Mouse (Mus musculus): ENCODE results near the gene Gpd1l. TPM values are rescaled to one million over a fixed set of nuclear protein-coding genes. Genes with fewer than 3 reads are reported as not detected.

Gene Gpd1l
- polyA plus RNA-seq, 1 experiment from 2014 or later = 30.7 TPM

DNA sequence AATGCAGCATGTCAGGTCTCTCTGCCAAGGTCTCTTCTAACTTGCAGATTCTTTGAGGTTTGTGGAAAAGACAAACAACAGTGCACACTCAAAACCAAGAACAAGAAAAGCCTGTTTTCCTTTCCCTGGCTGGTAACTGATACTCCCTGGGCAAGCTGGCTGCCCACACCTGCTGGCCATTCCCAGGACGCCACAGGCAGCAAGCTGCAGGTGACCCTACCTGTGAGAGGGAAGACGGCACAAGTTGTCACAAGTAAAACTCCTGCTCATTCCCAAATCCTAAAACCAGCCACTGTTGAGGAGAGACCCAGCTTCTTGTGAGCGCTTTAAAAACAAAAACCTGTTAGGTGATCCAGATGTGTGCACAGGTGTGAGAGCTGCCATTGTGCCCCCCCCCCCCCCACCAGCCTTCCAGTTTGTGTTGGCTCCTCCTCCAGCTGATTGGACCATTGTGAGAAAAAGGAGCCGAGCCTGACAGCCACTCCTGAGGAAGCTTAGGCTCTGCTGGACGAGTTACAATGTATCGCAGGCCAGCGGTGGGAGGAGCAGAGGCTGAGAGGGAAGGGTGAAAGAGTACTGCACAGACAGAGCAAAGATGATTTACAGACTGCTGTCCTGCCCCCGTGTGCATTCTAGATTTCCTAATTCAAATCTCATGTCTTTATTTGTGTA, 47.7 kb downstream of the Gpd1l start:
- no peak overlapping the region for H3K9ac ChIP-seq
- H3K9me3 ChIP-seq = no peaks in the 10 kb centered on the region
- H3K4me1 ChIP-seq (replicated peaks) = 0 out of 2 replicates have a peak, but pooled peaks cover 7% of the 10 kb centered on the region
- 62% methylated on average over 8 of the region's 8 CpGs for WGBS
- no peaks in the 10 kb centered on the region for H3K27me3 ChIP-seq
- H3K4me3 ChIP-seq = no peak overlapping the region
- ATAC-seq (ENCODE audit: low read depth) = no peak
- no peaks in the 10 kb centered on the region for H3K36me3 ChIP-seq
- H3K27ac ChIP-seq (replicated peaks) = no peak overlapping the region
- H3K4me2 ChIP-seq = no peak overlapping the region

DNA sequence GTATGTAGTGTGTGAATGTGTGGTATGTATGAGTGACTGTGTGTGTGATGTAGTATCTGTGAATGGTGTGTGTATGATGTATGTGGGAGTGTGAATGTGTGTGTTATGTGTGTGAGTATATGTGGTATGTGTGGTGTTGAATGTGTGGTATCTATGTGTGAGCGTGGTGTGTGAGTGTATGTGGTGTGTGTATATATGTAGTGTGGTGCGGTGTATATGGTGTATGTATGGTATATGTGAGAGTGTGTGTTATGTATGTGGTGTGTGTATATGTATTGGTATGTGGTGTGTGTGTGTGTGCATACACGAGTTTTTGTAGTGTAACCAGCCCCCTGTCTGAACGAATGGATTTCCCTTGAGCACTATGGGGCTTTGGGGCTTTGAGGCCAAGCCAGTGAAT, 48.2 kb downstream of the Gpd1l start:
- H3K4me3 ChIP-seq = no peak overlapping the region
- no peaks in the 10 kb centered on the region for H3K27me3 ChIP-seq
- H3K4me1 ChIP-seq (replicated peaks) = 0 out of 2 replicates have a peak, but pooled peaks cover 4% of the 10 kb centered on the region
- H3K36me3 ChIP-seq = no peaks in the 10 kb centered on the region
- 84% methylated on average over 4 of the region's 4 CpGs for WGBS
- H3K9ac ChIP-seq = no peak overlapping the region
- no peak for ATAC-seq (ENCODE audit: low read depth)
- H3K9me3 ChIP-seq = no peaks in the 10 kb centered on the region
- no peak overlapping the region for H3K4me2 ChIP-seq
- no peak overlapping the region for H3K27ac ChIP-seq (replicated peaks)

DNA sequence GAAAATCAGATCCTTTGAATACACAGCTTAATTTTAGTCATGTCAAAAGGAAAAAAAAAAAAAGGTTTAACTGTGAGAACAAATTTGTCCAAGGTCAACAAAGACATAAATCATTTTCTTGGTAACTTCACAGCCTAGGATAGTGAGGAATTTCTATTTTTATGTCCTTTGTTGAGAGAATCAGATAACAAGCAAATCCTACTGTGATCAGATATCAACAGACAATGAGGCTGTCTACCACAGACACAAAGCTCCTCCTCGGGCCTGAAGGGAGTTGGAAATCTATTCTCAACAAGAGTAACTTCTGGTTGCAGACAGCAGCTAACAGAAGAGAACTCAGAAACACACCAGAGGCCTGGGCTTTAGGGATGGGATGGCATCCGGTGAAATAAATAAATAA, 51.8 kb downstream of the Gpd1l start:
- Histone ChIP-seq H3K27ac (replicated peaks) (no peak overlapping the region), H3K9me3 (no peaks in the 10 kb centered on the region), H3K4me2 (no peak overlapping the region), H3K9ac (no peak overlapping the region), H3K4me1 (replicated peaks) (no peaks in the 10 kb centered on the region), H3K4me3 (no peak overlapping the region), H3K27me3 (no peaks in the 10 kb centered on the region), H3K36me3 (no peaks in the 10 kb centered on the region)
- WGBS = 83% methylated on average over 2 of the region's 2 CpGs
- no peak for ATAC-seq (ENCODE audit: low read depth)

DNA sequence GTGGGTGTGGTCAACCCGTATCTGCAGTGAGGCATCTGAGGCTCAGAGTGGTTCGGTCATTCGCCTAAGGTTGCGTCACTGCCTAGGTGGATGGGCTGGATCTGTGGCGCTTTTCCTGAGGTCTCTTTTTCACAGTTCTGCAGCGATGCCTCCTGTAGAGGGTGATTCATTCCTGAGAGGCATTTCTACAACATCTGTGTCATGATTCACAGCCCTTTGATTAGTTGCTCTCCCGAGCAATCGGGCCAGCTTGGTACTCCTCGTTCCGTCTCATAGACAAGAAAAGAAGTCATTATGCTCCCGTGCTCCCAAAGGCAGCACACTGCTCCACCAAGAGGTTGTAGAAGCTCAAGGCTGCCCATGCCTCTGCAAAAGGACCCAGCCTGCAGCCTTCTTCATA, 78.5 kb downstream of the Gpd1l start:
- H3K27me3 ChIP-seq = no peaks in the 10 kb centered on the region
- H3K4me3 ChIP-seq = no peak overlapping the region
- H3K4me2 ChIP-seq = no peak overlapping the region
- H3K36me3 ChIP-seq = no peaks in the 10 kb centered on the region
- no peak overlapping the region for H3K9ac ChIP-seq
- H3K27ac ChIP-seq (replicated peaks) = no peak overlapping the region
- H3K4me1 ChIP-seq (replicated peaks) = peaks cover 13% of the 10 kb centered on the region
- ATAC-seq (ENCODE audit: low read depth) = no peak; the same call in 1 of the 2 replicates
- H3K9me3 ChIP-seq = no peaks in the 10 kb centered on the region
- 45% methylated on average over 11 of the region's 11 CpGs for WGBS

DNA sequence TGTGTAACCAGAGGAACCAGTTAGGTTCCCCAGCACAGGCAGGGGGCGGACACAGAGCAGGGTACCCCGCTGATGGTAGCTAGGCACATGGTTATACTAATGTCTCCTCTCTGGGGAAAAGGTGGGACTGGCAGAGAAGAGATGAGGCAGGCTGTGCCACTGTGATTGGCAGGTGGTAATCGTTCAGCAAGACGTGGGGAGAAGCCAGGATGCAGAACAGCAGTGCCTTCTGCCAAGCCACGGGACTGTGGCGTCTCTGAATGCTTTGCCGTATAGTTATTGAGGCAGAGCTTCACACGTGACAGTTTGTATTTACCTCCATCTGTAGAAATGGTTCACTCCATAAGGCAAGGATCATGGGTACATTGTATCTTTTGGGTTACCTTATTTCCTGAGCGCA, 79.1 kb downstream of the Gpd1l start:
- Histone ChIP-seq H3K4me3 (no peak overlapping the region), H3K36me3 (no peaks in the 10 kb centered on the region), H3K9ac (no peak overlapping the region), H3K27ac (replicated peaks) (no peak overlapping the region), H3K4me2 (no peak overlapping the region), H3K27me3 (no peaks in the 10 kb centered on the region), H3K9me3 (no peaks in the 10 kb centered on the region), H3K4me1 (replicated peaks) (peaks cover 13% of the 10 kb centered on the region)
- 62% methylated on average over 9 of the region's 9 CpGs for WGBS
- peak; percentile 59; the same call in 1 of the 2 replicates for ATAC-seq (ENCODE audit: low read depth)

DNA sequence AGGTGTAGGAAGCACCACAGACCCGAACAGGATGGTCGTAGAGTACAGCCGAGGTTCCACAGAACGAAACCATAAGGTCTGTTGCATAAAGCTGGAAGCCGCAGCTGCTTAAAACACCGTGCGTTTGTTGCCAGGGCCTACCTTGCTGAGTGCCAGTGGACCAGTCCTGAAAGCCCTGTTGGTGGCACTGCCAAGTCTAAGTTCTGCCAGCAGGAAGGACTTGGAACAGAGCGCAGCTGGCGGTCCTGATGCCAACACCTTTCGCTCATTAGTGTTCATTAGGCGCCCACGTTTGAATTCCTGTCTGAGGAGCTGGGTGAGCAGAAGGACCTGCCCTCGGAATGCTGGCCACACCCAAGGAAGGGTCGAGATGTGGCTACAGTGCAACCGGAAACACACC, 80.5 kb downstream of the Gpd1l start:
- Histone ChIP-seq H3K27ac (replicated peaks) (no peak overlapping the region), H3K9ac (no peak overlapping the region), H3K4me2 (no peak overlapping the region), H3K4me1 (replicated peaks) (peaks cover 13% of the 10 kb centered on the region), H3K9me3 (no peaks in the 10 kb centered on the region), H3K4me3 (no peak overlapping the region), H3K27me3 (no peaks in the 10 kb centered on the region), H3K36me3 (no peaks in the 10 kb centered on the region)
- no peak for ATAC-seq (ENCODE audit: low read depth)
- WGBS = 88% methylated on average over 15 of the region's 15 CpGs

DNA sequence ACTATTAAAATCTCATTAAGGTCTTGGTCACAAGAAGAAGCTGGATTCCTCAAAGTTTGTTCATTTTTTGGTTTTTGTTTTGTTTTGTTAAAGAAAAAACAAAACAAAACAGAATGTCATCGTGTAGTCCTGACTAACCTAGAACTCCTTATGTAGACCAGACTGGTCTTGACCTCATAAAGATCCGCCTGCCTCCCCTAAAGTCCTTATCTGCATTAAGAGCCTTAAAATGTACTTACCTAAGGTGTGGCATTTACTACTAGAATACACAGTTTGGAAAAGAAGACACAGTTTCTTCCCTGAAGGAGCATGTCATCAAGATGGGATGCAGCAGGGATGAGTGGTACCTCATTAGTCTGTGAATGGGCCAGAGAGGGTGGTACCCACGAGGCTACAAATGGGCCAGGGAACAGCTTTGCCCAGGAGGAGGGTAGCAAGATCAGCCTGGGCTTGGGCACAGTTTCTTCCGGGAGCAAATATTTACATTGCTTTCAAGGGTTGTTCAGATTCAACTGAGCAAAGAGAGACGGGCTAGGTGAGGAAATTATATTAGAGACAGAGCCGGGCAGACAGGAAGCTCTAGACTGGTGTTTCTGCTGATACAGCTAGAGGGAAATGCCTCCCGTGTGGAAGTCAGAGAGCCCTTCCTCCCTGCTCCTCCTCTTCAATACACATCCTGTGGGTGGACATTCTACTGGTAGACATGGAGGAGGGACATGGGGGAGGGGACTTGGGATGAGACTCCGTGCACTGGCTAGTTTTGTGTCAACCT, 82.2 kb downstream of the Gpd1l start:
- H3K9ac ChIP-seq = no peak overlapping the region
- peaks cover 13% of the 10 kb centered on the region for H3K4me1 ChIP-seq (replicated peaks)
- no peak overlapping the region for H3K27ac ChIP-seq (replicated peaks)
- no peaks in the 10 kb centered on the region for H3K9me3 ChIP-seq
- WGBS = 75% methylated on average over 8 of the region's 8 CpGs
- no peak overlapping the region for H3K4me2 ChIP-seq
- no peak overlapping the region for H3K4me3 ChIP-seq
- ATAC-seq (ENCODE audit: low read depth) = no peak
- H3K27me3 ChIP-seq = no peaks in the 10 kb centered on the region
- no peaks in the 10 kb centered on the region for H3K36me3 ChIP-seq

Other genes starting within 250 kb of the Gpd1l start
- 143 and 151 TPM in 2 replicates for gene Dync1li1, start 245.2 kb downstream of the Gpd1l start, polyA plus RNA-seq (2015; fragmentation: Nextera tagmentation; extraction: Ambion mirVana)
- 20.3 and 22.3 TPM in 2 replicates for gene Cmtm6, start 202.9 kb downstream of the Gpd1l start, polyA plus RNA-seq (2015; fragmentation: Nextera tagmentation; extraction: Ambion mirVana)
- gene Cmtm7, start 152.1 kb downstream of the Gpd1l start, polyA plus RNA-seq (2015; fragmentation: Nextera tagmentation; extraction: Ambion mirVana) = 22.0 and 26.6 TPM in 2 replicates
- gene Cmtm8, start 89.8 kb downstream of the Gpd1l start, polyA plus RNA-seq (2015; fragmentation: Nextera tagmentation; extraction: Ambion mirVana) = 15.5 and 17.3 TPM in 2 replicates
- 3.2 and 3.5 TPM in 2 replicates for gene Osbpl10, start 44.6 kb upstream of the Gpd1l start, polyA plus RNA-seq (2015; fragmentation: Nextera tagmentation; extraction: Ambion mirVana)
- gene Rps27rt, start 48.8 kb upstream of the Gpd1l start, polyA plus RNA-seq (2015; fragmentation: Nextera tagmentation; extraction: Ambion mirVana) = 299 and 320 TPM in 2 replicates